Mouse (Mus musculus) MEL (cell line): ENCODE measurements around the gene Bicdl1.

Experiments
- CHD2 ChIP-seq: IDR thresholded peaks from 2 replicates; pipeline ENCODE4 v1.6.1; 2011; ENCODE audit warnings: low read length, improper control_type of control experiment
- CTCF ChIP-seq, 3 experiments: IDR thresholded peaks in 2 of 3; conservative IDR thresholded peaks in 1 of 3; 2 replicates each; pipeline ENCODE4 v1.5.1; 2011 to 2012; ENCODE audit warnings: low read length in 3 of 3, low read depth in 2 of 3, mild to moderate bottlenecking in 2 of 3, improper control_type of control experiment in 1 of 3, inconsistent platforms in 1 of 3, mixed read lengths in 1 of 3, moderate library complexity in 1 of 3; ENCODE audit not compliant: control insufficient read depth in 1 of 3, insufficient read depth in 1 of 3, poor library complexity in 1 of 3, severe bottlenecking in 1 of 3
- E2F4 ChIP-seq: IDR thresholded peaks from 2 replicates; pipeline ENCODE4 v1.6.1; 2011; ENCODE audit warnings: low read depth, low read length, improper control_type of control experiment, borderline replicate concordance
- JUND ChIP-seq: IDR thresholded peaks from 2 replicates; pipeline ENCODE4 v1.6.1; 2011; ENCODE audit warnings: low read depth, mild to moderate bottlenecking, improper control_type of control experiment, low read length
- MAFK ChIP-seq: IDR thresholded peaks from 2 replicates; pipeline ENCODE4 v1.6.1; 2011; ENCODE audit warnings: low read depth, mild to moderate bottlenecking, low read length, improper control_type of control experiment, borderline replicate concordance
- MAZ ChIP-seq: IDR thresholded peaks from 2 replicates; pipeline ENCODE4 v1.6.1; 2012; ENCODE audit warnings: low read depth, mild to moderate bottlenecking, inconsistent platforms, low read length, improper control_type of control experiment
- SMC3 ChIP-seq: IDR thresholded peaks from 2 replicates; pipeline ENCODE4 v1.6.1; 2011; ENCODE audit warnings: low read depth, low read length, improper control_type of control experiment
- USF2 ChIP-seq, 2 experiments: IDR thresholded peaks; 2 replicates each; pipeline ENCODE4 v1.6.1; 2011 to 2012; ENCODE audit warnings: improper control_type of control experiment in 2 of 2, low read length in 2 of 2, borderline replicate concordance in 1 of 2, inconsistent platforms in 1 of 2, low read depth in 1 of 2, mild to moderate bottlenecking in 1 of 2; ENCODE audit not compliant: insufficient read depth in 1 of 2

DNA sequence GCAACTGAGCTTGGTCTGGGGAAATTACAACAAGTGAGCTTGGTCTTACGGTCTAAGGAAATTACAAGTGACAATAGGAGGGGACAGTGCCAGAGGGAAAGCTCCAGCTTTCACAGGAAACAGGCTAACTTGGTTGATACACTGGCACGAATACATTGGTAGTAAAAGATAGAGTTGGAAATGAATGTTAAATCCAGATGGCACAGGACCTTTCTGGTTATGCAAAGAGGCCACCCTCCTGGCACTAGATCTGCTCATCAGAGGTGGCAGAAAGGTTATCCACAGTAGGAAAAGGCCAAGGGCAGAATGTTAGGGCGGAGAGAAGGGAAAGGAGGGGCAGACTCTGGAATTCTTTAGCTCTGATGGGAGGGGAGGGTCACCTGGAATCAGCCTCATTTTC is 22.5 kb downstream of the Bicdl1 start:
- TF ChIP-seq E2F4 (no peak), CTCF (IDR thresholded peaks at IDR 0.05 in 2 of 3, conservative IDR thresholded peaks at IDR 0.05 in 1 of 3; ENCODE audit: control insufficient read depth in 1 of 3, insufficient read depth in 1 of 3, low read depth in 2 of 3, low read length in 3 of 3, poor library complexity in 1 of 3, severe bottlenecking in 1 of 3) (no peak), MAFK (no peak), CHD2 (no peak), MAZ (no peak), JUND (no peak), SMC3 (no peak), USF2 (IDR thresholded peaks at IDR 0.05; ENCODE audit: borderline replicate concordance in 1 of 2, insufficient read depth in 1 of 2, low read depth in 1 of 2, low read length in 2 of 2) (no peak)
